Mouse (Mus musculus) CH12.LX (cell line): ENCODE results near the gene St6galnac6. TPM values are rescaled to one million over a fixed set of nuclear protein-coding genes. Genes with fewer than 3 reads are reported as not detected.

Experiments used
- DNase-seq: peaks from one replicate; pipeline ENCODE4 v3.0.0-alpha.2; 2013; ENCODE audit errors: extremely low read depth
- H3K27ac ChIP-seq: 2 replicates; pipeline ENCODE4 v1.5.1; 2012; ENCODE audit warnings: low read depth, mild to moderate bottlenecking, control low read depth, moderate library complexity; ENCODE audit not compliant: insufficient read depth
- H3K27me3 ChIP-seq: replicated peaks from 2 replicates; pipeline ENCODE3; 2012; ENCODE audit warnings: inconsistent platforms
- H3K36me3 ChIP-seq, 2 experiments: replicated peaks in 1 of 2; 2 replicates each; pipeline versions ENCODE3 to v1.6.1; 2012; ENCODE audit warnings: inconsistent platforms in 1 of 2, low read length in 1 of 2, mild to moderate bottlenecking in 1 of 2, mixed read lengths in 1 of 2, moderate library complexity in 1 of 2; ENCODE audit not compliant: control insufficient read depth in 1 of 2, insufficient read depth in 1 of 2
- H3K4me1 ChIP-seq, 2 experiments: 2 replicates each; pipeline ENCODE4 v1.6.1; 2012; ENCODE audit warnings: inconsistent platforms in 1 of 2, moderate library complexity in 1 of 2; ENCODE audit not compliant: insufficient read depth in 2 of 2, control insufficient read depth in 1 of 2
- H3K4me2 ChIP-seq: 2 replicates; pipeline ENCODE4 v1.6.1; 2012; ENCODE audit warnings: low read depth, mild to moderate bottlenecking, control low read depth; ENCODE audit not compliant: poor library complexity, insufficient read depth, severe bottlenecking
- H3K4me3 ChIP-seq, 3 experiments: fragments of 150-350 bp in 1 of 3; sonication (generic) in 1 of 3; replicated peaks in 1 of 3; 2 replicates each; pipeline versions ENCODE3 to v1.5.1; 2011 to 2012; ENCODE audit warnings: low read depth in 2 of 3, low read length in 2 of 3, mild to moderate bottlenecking in 2 of 3, moderate library complexity in 2 of 3, control low read depth in 1 of 3, improper control_type of control experiment in 1 of 3, inconsistent platforms in 1 of 3, mixed read lengths in 1 of 3; ENCODE audit not compliant: poor library complexity in 1 of 3
- H3K79me2 ChIP-seq: replicated peaks from 2 replicates; pipeline ENCODE4 v1.6.1; 2012; ENCODE audit warnings: mild to moderate bottlenecking, moderate library complexity; ENCODE audit not compliant: control insufficient read depth, poor library complexity, insufficient read depth, severe bottlenecking; ENCODE audit errors: extremely low read depth
- H3K9ac ChIP-seq: 2 replicates; pipeline ENCODE4 v1.6.1; 2012; ENCODE audit warnings: low read depth, mild to moderate bottlenecking, control low read depth, moderate library complexity; ENCODE audit not compliant: insufficient read depth
- H3K9me3 ChIP-seq: replicated peaks from 2 replicates; pipeline ENCODE3; 2012; ENCODE audit warnings: low read length, inconsistent platforms, mixed read lengths
- BHLHE40 ChIP-seq: IDR thresholded peaks from 2 replicates; pipeline ENCODE4 v1.6.1; 2011; ENCODE audit warnings: mild to moderate bottlenecking, low read depth, low read length, improper control_type of control experiment
- CTCF ChIP-seq, 2 experiments: IDR thresholded peaks in 1 of 2; conservative IDR thresholded peaks in 1 of 2; 2 replicates each; pipeline ENCODE4 v1.5.1; 2011 to 2012; ENCODE audit warnings: low read depth in 2 of 2, low read length in 2 of 2, improper control_type of control experiment in 1 of 2, inconsistent platforms in 1 of 2, mild to moderate bottlenecking in 1 of 2, moderate library complexity in 1 of 2
- ELF1 ChIP-seq: IDR thresholded peaks from 2 replicates; pipeline ENCODE4 v1.6.1; 2014; ENCODE audit warnings: low read depth, mild to moderate bottlenecking, inconsistent platforms, low read length, improper control_type of control experiment
- EP300 ChIP-seq: IDR thresholded peaks from 2 replicates; pipeline ENCODE4 v1.6.1; 2011; ENCODE audit warnings: low read length, improper control_type of control experiment
- GABPA ChIP-seq: IDR thresholded peaks from 2 replicates; pipeline ENCODE4 v1.6.1; 2012; ENCODE audit warnings: low read depth, low read length, improper control_type of control experiment, inconsistent platforms; ENCODE audit not compliant: insufficient replicate concordance
- IRF4 ChIP-seq: IDR thresholded peaks from 2 replicates; pipeline ENCODE4 v1.6.1; 2014; ENCODE audit warnings: low read depth, mild to moderate bottlenecking, inconsistent platforms, low read length, improper control_type of control experiment
- JUN ChIP-seq: IDR thresholded peaks from 2 replicates; pipeline ENCODE4 v1.6.1; 2011; ENCODE audit warnings: low read depth, mild to moderate bottlenecking, low read length, improper control_type of control experiment, moderate library complexity; ENCODE audit not compliant: insufficient read depth
- KAT2A ChIP-seq: IDR thresholded peaks from 2 replicates; pipeline ENCODE4 v1.6.1; 2012; ENCODE audit warnings: low read length, improper control_type of control experiment, inconsistent platforms; ENCODE audit not compliant: insufficient replicate concordance
- MAX ChIP-seq: IDR thresholded peaks from 2 replicates; pipeline ENCODE4 v1.6.1; 2011; ENCODE audit warnings: low read length, improper control_type of control experiment
- MAZ ChIP-seq: IDR thresholded peaks from 2 replicates; pipeline ENCODE4 v1.6.1; 2012; ENCODE audit warnings: low read depth, mild to moderate bottlenecking, inconsistent platforms, low read length, improper control_type of control experiment, moderate library complexity
- MXI1 ChIP-seq: IDR thresholded peaks from 2 replicates; pipeline ENCODE4 v1.6.1; 2011; ENCODE audit warnings: mild to moderate bottlenecking, low read depth, low read length, improper control_type of control experiment
- NRF1 ChIP-seq: IDR thresholded peaks from 2 replicates; pipeline ENCODE4 v1.6.1; 2014; ENCODE audit warnings: low read depth, mild to moderate bottlenecking, inconsistent platforms, low read length, improper control_type of control experiment, moderate library complexity
- POLR2A ChIP-seq: IDR thresholded peaks from 2 replicates; pipeline ENCODE4 v1.6.1; 2011; ENCODE audit warnings: low read depth, mild to moderate bottlenecking, improper control_type of control experiment, low read length
- POLR2AphosphoS2 ChIP-seq: IDR thresholded peaks from 2 replicates; pipeline ENCODE4 v1.6.1; 2011; ENCODE audit warnings: low read depth, low read length, improper control_type of control experiment
- RAD21 ChIP-seq: IDR thresholded peaks from 2 replicates; pipeline ENCODE4 v1.6.1; 2011; ENCODE audit warnings: low read depth, mild to moderate bottlenecking, low read length, improper control_type of control experiment, moderate library complexity
- RCOR1 ChIP-seq: conservative IDR thresholded peaks from 2 replicates; pipeline ENCODE4 v1.6.1; 2012; ENCODE audit warnings: low read depth, mild to moderate bottlenecking, inconsistent platforms, low read length, improper control_type of control experiment
- SIN3A ChIP-seq: IDR thresholded peaks from 2 replicates; pipeline ENCODE4 v1.6.1; 2012; ENCODE audit warnings: low read length, improper control_type of control experiment, inconsistent platforms
- SMC3 ChIP-seq: IDR thresholded peaks from 2 replicates; pipeline ENCODE4 v1.6.1; 2011; ENCODE audit warnings: low read depth, low read length, improper control_type of control experiment
- TBP ChIP-seq: conservative IDR thresholded peaks from 2 replicates; pipeline ENCODE4 v1.6.1; 2011; ENCODE audit warnings: low read depth, low read length, improper control_type of control experiment
- UBTF ChIP-seq: IDR thresholded peaks from 2 replicates; pipeline ENCODE4 v1.6.1; 2012; ENCODE audit warnings: low read depth, mild to moderate bottlenecking, inconsistent platforms, low read length, improper control_type of control experiment, moderate library complexity
- USF2 ChIP-seq: conservative IDR thresholded peaks from 2 replicates; pipeline ENCODE4 v1.6.1; 2011; ENCODE audit warnings: low read depth, low read length, improper control_type of control experiment
- ZC3H11A ChIP-seq: IDR thresholded peaks from 2 replicates; pipeline ENCODE4 v1.6.1; 2012; ENCODE audit warnings: low read depth, mild to moderate bottlenecking, inconsistent platforms, low read length, improper control_type of control experiment
- ZKSCAN1 ChIP-seq: IDR thresholded peaks from 2 replicates; pipeline ENCODE4 v1.6.1; 2012; ENCODE audit warnings: low read depth, inconsistent platforms, low read length, improper control_type of control experiment, borderline replicate concordance
- dilution Hi-C: fragments of 300-500 bp; cut with MboI; formaldehyde crosslinking; loops from 2 replicates; pipeline ENCODE4 v1.14.3; 2020; ENCODE audit warnings: low sequenced_read_pairs; ENCODE audit not compliant: extremely low pct_unique_long_range_greater_than_20kb, extremely low pct_ligation_motif_present
- in situ Hi-C: fragments of 300-500 bp; cut with MboI; formaldehyde crosslinking; loops from 3 replicates; pipeline ENCODE4 v1.14.3; 2019; ENCODE audit warnings: low sequenced_read_pairs, low pct_ligation_motif_present, low pct_unique_long_range_greater_than_20kb, mixed read lengths
- polyA plus RNA-seq: library from polyadenylated mRNA; unstranded; fragments of >175 nt; gene quantifications from 2 replicates; pipeline ENCODE4 v1.2.1, GENCODE M21; 2012; ENCODE audit warnings: low read depth; ENCODE audit not compliant: insufficient read length
- total RNA-seq, 2 experiments: library from RNA; depleted of rRNA; stranded (reverse); fragments of 300-350 nt in 1 of 2; fragments of >200 nt in 1 of 2; gene quantifications; 2 replicates each; pipeline ENCODE4 v1.2.3; 2012 to 2014

Gene St6galnac6
- total and polyA plus RNA-seq, 3 experiments, result 12.9 to 13.9 (median 13.3) TPM

GRCm38 (mm10) chr2:32608778-32609435 is 9.4 kb downstream of the St6galnac6 start:
- Histone ChIP-seq H3K27ac (peak overlapping the region; percentile 91), H3K9me3 (no peaks in the 10 kb centered on the region), H3K36me3 (peaks cover 4 to 29% of the 10 kb centered on the region in 2 experiments), H3K4me3 (peak overlapping the region; percentile 57 to 88 (median 87)), H3K79me2 (0 out of 2 replicates have a peak, but pooled peaks cover 2% of the 10 kb centered on the region), H3K27me3 (no peaks in the 10 kb centered on the region), H3K9ac (peak overlapping the region; percentile 66), H3K4me1 (peaks cover 11 to 39% of the 10 kb centered on the region in 2 experiments), H3K4me2 (peak overlapping the region; percentile 85)
- in situ Hi-C loops, result no loop called here
- no peak for DNase-seq
- TF ChIP-seq MAZ (peak; percentile 81; the same call in 1 of the 2 replicates), MXI1 (peak; percentile 4; the same call in 1 of the 2 replicates), POLR2A (0 out of 2 replicates have a peak, but pooled peaks have one; percentile 14), SIN3A (peak; percentile 18; the same call in 1 of the 2 replicates), RCOR1 (no peak), JUN (no peak)
- dilution Hi-C loops, result no loop called here

- H3K79me2 ChIP-seq, result 0 out of 2 replicates have a peak, but pooled peaks cover 2% of the 10 kb centered on the region
- peaks cover 17 to 42% of the 10 kb centered on the region in 2 experiments for H3K36me3 ChIP-seq
- dilution Hi-C loops, result no loop called here
- TF ChIP-seq RAD21 (peak; percentile 46), CTCF (conservative IDR thresholded peaks at IDR 0.05 in 1 of 2, IDR thresholded peaks at IDR 0.05 in 1 of 2; ENCODE audit: low read depth in 2 of 2, low read length in 2 of 2) (peak; percentile 22 to 76; a peak in 3 of 4 replicates), SMC3 (peak; percentile 43), MAX (no peak), POLR2AphosphoS2 (no peak)
- TF ChIP-seq, all 38 proteins: peak for 3
- Histone ChIP-seq H3K9ac (no peak overlapping the region), H3K27me3 (no peaks in the 10 kb centered on the region), H3K9me3 (no peaks in the 10 kb centered on the region), H3K4me1 (peaks cover 11 to 39% of the 10 kb centered on the region in 2 experiments), H3K27ac (no peak overlapping the region), H3K4me3 (peak overlapping the region in 2 of 3 experiments; percentile 14 to 19), H3K4me2 (peak overlapping the region; percentile 76)
- in situ Hi-C loops, result loop anchor here (5.0 kb wide), 1 partner anchor 33 kb away; the partner anchor contains the start of gene 9430097D07Rik
- peak; percentile 39 for DNase-seq
These were observed 11.2 kb downstream of the St6galnac6 start for GRCm38 (mm10) chr2:32610610-32611229.

- Histone ChIP-seq H3K9me3 (peaks cover 2% of the 10 kb centered on the region), H3K79me2 (0 out of 2 replicates have a peak, but pooled peaks cover 2% of the 10 kb centered on the region), H3K27ac (no peak overlapping the region), H3K9ac (no peak overlapping the region), H3K4me1 (peaks cover 11 to 32% of the 10 kb centered on the region in 2 experiments), H3K4me2 (no peak overlapping the region), H3K27me3 (no peaks in the 10 kb centered on the region), H3K36me3 (peaks cover 25 to 55% of the 10 kb centered on the region in 2 experiments), H3K4me3 (no peak overlapping the region)
- dilution Hi-C loops (no loop called here), in situ Hi-C loops (loop anchor here (5.0 kb wide), 1 partner anchor 35 kb away; the partner anchor contains the start of gene 9430097D07Rik)
- DNase-seq, result no peak
- TF ChIP-seq IRF4, result no peak
- no peak for TF ChIP-seq UBTF
- no peak for TF ChIP-seq USF2
- TF ChIP-seq RAD21, result no peak
- TF ChIP-seq CTCF (conservative IDR thresholded peaks at IDR 0.05 in 1 of 2, IDR thresholded peaks at IDR 0.05 in 1 of 2; ENCODE audit: low read depth in 2 of 2, low read length in 2 of 2), result no peak
- TF ChIP-seq ZC3H11A, result no peak
- TF ChIP-seq GABPA, result no peak
- TF ChIP-seq ELF1, result no peak
- TF ChIP-seq TBP, result no peak
- no peak for TF ChIP-seq KAT2A
- TF ChIP-seq BHLHE40, result no peak
- no peak for TF ChIP-seq EP300
- TF ChIP-seq ZKSCAN1, result no peak
- no peak for TF ChIP-seq NRF1
These were observed 12.8 kb downstream of the St6galnac6 start for GRCm38 (mm10) chr2:32612274-32612673.
